Mouse (Mus musculus): ENCODE data around the gene Tmem131l. TPM values are rescaled to one million over a fixed set of nuclear protein-coding genes. Genes with fewer than 3 reads are reported as not detected.

Tmem131l gene
- total RNA-seq (2021) = 10 to 100 TPM; 26.6 to 41.5 TPM
- long read RNA-seq, experiment 1, full-length matches to known transcripts = 16 of 30 reads
- long read RNA-seq, experiment 1, partial matches to known transcripts = 4 of 30 reads
- long read RNA-seq, experiment 1, other reads (novel, unspliced or antisense) = 10 of 30 reads
- long read RNA-seq, experiment 2, full-length matches to known transcripts = 4 of 9 reads
- long read RNA-seq, experiment 2, partial matches to known transcripts = 1 of 9 reads
- long read RNA-seq, experiment 2, other reads (novel, unspliced or antisense) = 4 of 9 reads

DNA sequence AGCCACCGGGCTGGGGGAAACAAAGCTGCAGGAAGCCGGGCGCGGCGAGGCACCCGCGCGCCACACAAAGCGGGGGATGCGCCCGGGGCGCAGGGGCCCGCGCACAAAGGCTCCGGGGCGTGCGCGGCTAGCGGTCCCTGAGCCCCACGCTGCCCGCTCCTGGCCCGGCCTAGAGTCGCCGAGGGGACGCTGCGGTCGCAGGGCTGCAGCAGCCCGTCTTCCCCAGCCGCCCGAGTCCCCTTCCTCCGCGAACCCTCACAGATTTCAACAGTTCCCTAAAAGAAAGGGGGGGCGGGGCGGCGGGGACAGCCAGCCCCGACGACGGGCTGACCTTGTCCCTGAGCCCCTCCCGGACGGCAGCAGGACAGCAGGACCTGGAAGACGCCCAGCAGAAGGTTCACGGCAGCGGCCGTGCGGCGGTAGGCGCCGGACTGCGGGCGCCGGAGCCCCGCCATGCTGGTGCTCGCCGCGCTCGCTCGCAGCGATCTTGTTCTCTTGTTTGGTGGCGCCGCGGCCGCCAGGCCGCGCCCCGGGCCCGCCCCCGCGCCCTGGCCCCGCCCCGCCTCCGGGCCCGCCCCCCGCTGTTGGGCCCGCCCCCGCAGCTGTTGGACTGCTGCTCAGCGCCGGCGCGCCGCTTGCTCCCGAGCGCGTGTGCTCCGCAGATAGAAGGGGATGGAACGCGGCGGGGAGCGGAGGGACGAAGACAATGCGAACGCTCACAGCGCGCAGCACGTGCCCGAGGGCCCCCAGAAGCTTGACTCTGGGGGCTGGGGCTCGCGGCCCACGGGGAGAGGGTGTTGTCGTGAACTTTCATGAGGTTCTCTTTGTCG lies at the start of gene Tmem131l:
TSS of gene Tmem131l (minus strand) at position 530 of the 830 bp plus-strand sequence.
- DNase-seq = peak; percentile 87

- no peak for DNase-seq
Observed at GRCm38 (mm10) chr3:84086921-84087320, 46.9 kb upstream of the Tmem131l start.

DNA sequence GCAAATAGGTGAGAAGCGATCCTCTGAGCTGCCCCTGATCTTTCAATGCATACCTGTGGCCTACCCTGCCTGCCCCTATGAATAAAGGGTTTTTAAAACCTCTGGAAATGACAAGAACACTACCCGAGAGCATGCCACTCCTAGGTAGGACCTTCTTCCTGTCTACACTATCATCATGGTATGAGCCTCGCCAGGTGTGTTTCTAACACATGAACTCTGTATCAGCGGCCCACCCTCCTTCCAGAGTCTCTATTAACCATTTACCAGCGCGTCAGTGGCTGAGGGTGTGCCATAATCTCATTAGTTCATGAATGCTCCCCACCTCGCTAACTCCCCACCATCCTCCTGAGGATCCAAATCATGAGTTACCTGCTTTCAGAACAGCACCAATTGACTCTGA lies 46.4 kb upstream of the Tmem131l start:
- no peak for DNase-seq

- no peak for DNase-seq
Observed at GRCm38 (mm10) chr3:84085429-84085828, 45.5 kb upstream of the Tmem131l start.

GRCm38 (mm10) chr3:84081208-84081722 lies 41.3 kb upstream of the Tmem131l start:
- no peak for DNase-seq

GRCm38 (mm10) chr3:84080074-84080473 lies 40.1 kb upstream of the Tmem131l start:
- no peak for DNase-seq

- no peak for DNase-seq
Observed at GRCm38 (mm10) chr3:84077505-84077904, 37.5 kb upstream of the Tmem131l start.

DNA sequence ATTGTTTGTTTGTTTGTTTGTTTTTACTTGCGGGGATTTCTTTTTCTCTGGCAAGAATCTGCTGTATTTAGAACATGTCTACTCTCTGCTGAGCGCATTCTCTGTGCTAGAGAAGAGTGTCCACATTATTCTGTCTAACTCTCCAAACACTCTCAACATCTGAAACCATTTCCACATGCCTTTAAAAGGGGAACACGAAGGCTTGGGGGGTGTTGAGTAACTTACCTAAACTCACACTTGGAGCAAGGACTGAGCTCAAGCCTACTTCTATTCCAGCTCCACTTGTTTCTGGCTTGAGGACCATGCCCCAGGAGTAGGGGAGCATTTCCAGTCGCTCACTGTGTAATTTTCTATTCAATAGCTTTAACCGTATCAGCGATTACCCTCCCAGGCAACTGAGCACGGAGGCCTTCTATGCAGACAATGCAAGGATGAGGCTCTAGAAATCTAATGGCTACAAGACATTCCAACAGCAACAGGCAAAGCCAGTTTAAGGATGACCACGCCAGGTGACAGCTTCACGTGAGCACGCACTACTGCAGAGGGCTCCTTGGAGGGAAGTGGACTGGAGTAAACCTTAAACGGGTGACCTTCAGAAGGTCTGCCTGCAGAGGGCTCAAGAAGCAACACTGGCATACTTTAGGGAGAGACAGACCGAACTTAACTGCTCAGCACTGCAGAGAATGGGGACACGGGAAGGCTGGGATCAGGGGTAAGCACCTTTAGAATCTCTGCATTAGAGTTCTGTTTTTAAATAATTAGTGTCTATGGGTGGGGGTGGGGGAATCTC lies 36.8 kb upstream of the Tmem131l start:
- no peak for DNase-seq

DNA sequence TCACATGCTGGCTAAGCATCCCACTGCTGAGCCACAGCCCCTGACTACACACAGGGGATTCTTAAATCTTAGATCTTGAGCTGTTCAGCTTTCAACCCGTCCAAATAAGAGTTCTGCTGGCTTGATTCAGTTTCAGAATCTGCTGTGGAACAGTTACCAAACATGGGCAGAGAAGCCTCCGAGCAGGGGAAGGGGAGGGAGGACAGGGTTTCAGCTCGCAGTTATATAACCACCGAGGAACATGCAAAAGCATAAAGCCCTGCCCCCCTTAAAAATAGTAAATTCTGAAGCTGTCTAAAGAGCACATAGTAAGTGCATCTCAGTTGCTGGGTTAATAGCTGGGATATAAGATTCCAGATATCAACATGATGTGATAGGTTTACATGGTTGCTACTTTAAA lies 35.5 kb upstream of the Tmem131l start:
- no peak for DNase-seq

DNA sequence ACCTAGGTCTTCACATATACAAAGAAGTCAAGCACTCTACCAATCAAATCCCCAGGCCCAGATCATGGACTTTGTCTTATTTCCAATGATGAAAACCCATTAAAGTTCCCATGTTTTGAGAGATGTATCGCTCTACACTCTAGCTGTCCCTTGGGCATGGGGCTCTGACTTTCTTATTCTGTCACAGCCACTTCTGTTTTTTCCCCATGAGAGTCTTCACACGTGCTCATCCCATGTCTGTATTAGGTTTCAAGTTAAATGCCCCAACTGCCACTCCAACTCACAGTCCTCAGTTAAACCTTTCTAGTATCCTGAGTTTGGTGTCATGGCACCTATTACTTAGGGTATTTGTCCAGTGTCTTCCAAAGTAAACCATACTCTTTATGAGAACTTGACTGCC lies 34.8 kb upstream of the Tmem131l start:
- no peak for DNase-seq

DNA sequence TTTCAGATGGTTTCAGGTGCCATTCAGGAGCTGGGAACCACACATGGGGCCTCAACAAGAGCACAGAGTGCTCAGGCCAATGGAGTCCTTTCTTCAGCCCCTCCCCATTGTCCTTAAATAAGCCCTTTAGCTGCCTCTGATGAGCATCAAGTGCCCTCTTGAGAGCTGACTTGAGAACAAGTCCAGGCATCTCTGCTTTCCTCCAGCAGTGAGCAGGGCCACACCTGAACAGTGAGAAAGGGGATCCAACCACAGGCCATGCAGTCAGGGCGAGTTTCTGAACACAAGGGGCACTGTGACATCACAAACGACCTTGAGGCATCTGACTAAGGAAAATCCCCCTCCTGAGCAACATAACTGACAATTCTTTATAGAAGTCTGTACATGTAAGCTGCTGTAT lies 31.7 kb upstream of the Tmem131l start:
- DNase-seq = no peak

DNA sequence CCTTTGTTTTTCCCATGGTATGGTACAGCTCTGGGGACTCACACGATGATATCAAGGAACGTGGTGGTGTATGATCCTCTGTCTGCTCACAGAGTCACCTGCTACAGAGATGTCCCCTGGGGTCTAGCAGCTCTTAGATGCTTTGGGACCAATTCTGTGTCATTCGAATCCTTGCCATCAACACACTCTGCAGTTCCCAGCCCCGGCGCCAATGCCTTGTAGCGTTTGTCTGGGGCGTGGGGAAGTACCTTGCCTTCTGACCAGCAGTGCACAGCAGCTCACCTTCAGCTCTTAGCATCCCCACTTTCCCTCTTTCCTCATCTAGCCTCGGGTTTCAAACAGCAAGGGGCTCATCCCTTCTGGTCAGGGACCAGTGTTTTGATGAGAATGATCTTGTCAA lies 30.8 kb upstream of the Tmem131l start:
- no peak for DNase-seq

DNA sequence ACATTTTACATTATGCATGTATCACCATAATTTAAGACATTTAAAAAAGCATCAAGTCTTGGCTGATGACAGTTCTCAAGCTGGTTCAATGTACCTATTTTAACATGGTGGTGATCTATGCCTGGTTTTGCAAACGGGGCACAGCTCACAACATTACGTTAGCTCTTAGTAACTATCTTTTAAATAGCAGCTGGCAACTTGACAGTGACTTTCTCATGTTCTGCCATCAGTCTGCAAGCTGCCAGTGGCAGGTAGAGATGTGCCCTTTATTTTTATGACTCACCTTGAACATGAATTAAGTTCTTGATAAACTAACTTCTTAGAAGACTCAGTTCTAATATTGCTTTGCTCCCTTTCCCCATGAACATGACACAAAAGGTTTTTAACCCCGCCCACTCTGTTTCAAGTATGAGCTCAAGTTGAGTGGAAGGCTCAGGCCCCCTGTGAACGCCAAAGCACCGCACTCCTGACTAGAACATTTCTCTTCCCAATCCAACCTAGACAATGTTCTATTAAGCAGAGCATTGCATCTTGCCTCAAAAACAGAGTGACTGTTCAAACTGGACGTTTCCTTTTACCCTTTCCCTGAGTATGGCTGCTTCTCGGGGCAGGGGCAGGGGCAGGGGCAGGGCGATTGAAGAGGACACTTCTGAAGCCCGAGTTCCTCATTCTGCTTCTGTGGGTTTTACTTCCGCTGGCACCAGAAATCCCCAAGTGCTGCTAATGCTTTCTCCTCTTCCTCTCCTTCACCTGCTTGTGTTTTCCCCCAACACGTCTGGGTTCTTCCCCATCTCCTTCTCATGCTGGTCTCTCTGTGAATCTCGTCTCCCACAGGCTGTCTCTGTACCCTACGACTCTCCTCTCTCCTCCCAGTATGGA lies 29.1 kb upstream of the Tmem131l start:
- no peak for DNase-seq

GRCm38 (mm10) chr3:84065825-84066224 lies 25.9 kb upstream of the Tmem131l start:
- DNase-seq = no peak

DNA sequence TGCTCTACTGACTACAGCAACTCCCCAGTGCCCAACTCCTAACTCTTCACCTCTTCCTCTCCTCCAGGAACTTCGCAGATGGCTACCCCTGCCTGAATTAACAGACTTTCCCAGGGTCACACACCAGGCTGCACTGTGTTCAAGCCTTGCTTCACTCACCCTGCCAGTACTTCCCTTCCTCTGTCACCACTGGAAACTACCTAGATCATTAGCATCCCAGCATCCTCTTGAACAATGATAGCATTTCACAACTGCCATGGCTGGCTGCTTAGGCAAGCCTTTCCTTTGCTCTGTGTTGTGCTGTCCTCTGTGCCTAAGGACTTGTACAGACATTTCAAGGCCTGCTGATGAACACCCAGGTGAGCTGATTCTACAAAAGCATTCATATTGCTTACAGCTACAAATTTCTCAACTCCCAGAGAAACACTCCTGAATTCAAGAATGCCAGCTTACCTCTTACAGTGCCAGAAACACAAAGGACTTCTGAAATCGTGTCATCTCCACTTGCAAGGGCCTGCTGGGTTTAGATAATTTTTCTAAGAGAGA lies 23.5 kb upstream of the Tmem131l start:
- DNase-seq = no peak

- peak; percentile 26 for DNase-seq
Observed at GRCm38 (mm10) chr3:84061523-84062453, 21.8 kb upstream of the Tmem131l start.

DNA sequence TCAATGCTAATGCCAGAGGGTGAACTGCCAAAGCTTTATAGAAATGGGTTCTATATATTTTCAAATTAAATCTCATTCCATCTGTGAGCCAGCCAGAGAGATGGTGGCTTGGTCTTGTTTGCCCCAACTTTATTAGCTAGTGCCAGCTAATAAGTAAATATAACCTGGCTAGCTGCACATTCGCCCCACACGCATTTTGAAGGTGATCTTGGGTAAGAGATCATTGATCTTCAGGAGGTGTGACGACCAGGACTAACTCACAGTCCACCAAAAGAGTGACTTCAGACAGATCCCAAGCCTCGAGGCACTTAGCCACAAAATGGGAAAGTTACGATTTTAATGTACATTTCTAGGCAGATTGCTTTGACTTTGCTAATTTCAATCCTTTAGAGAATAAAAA lies 21.0 kb upstream of the Tmem131l start:
- DNase-seq = no peak

GRCm38 (mm10) chr3:84060128-84060527 lies 20.2 kb upstream of the Tmem131l start:
- no peak for DNase-seq

DNA sequence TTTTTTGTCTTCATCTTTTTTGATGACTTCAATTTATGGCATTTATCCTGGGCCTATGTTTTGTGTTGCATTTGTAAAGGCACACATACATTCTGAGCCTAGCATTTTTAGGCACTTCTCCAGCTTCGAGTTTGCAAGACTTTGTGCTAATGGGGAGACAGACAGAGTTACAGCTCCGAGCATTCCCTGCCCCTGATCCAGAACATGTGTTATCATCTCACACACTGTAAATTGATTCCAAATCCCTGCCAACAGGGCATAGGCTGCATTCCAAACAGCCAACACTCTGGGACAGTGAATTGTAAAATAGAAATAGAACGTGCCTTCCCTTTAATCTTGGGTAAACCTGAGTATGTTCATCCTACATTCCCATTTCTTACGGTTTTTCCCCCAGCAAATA lies 19.7 kb upstream of the Tmem131l start:
- DNase-seq = no peak

GRCm38 (mm10) chr3:84059261-84059660 lies 19.3 kb upstream of the Tmem131l start:
- no peak for DNase-seq

Measured in gastrocnemius, postnatal 10 days (tissue).